Mouse (Mus musculus): Measurements from ENCODE around the gene Krtap19-3. TPM values are rescaled to one million over a fixed set of nuclear protein-coding genes. Genes with fewer than 3 reads are reported as not detected.

The Krtap19-3 gene
- polyA plus RNA-seq (2014; fragmentation: Illumina TruSeq; extraction: RNeasy Lipid Tissue Mini Kit (QIAGEN cat#74804); ENCODE audit: low read depth, low replicate concordance), result not detected

DNA sequence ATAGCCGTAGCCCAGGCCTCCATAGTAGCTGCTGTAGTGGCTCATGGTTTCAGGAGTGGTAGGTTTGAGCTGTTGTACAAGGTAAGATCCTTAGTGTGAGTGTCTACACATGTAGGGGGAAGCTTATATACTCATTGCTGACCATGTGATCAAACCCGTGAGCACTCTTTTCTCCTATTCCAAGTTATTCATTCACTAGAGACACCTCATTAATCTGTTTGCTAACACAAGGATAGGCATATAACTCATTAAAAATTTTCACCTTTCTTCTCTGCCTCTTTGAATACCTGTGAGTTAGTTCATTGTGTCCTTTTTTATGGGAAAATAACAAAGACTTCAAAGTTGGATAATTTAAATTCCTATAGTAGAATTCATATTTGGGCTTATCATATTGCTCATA lies at the start of gene Krtap19-3:
Gene Krtap19-3 (minus strand): TSS at position 101 of the 400 bp plus-strand sequence.

DNA sequence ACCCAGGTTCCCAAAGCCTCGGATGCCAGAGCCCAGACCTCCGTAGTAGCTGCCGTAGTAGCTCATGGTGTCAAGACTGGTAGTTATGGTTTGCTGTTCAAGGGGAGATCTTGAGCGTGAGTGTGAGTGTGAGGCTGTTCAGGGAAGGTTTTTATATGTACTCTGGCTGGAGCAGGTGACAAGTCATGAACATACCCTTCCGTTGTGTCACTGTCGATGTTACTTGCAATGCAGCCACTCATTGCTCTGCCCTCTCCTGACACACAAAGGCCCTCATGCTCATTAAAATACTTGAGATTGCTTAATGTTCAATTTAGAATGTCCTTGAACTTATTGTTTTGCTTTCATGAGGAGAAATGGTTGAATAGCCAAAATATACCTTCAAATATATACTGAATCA lies 18.5 kb upstream of the Krtap19-3 start, which contains the start of gene Krtap19-5:
Gene Krtap19-5 (minus strand): TSS at position 101 of the 400 bp plus-strand sequence.

DNA sequence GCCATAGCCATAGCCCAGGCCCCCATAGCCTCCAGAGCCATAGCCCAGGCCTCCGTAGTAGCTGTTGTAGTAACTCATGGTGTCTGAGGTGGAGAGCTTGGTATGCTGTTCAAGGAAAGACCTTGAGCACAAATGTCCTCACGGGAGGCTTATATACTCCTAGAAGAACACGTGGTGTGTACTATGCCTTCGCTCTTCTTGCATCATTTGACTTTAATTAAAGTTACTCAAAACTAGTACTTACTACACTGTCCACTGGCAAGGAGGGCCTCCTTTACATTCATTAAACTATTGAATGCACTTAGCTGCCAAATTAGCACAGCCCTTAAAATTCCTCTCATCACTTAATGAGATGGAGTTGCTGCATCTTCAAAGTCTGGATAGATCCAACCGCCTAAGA lies 7.2 kb upstream of the Krtap19-3 start, which contains the start of gene Krtap19-4:
Gene Krtap19-4 (minus strand): TSS at position 101 of the 400 bp plus-strand sequence.

DNA sequence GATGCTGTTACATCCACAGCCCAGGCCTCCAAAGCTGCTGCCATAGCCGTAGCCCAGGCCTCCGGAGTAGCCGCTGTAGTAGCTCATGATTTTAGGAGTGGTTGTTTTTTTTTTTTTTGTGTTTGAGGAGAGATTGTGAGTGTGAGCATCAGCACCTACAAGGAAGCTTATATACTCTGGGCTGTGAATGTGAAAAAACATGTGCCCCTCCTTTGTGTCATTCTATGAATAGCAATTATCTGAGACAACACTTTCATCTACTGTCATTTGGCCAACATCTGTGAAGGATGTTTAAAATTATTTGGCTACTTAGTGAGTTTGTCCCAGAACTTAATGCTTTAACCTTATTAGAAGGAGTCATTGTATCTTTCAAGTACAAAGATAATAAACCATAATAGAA lies 3.7 kb downstream of the Krtap19-3 start, which contains the start of gene Krtap19-2:
Gene Krtap19-2 (minus strand): TSS at position 101 of the 400 bp plus-strand sequence.

DNA sequence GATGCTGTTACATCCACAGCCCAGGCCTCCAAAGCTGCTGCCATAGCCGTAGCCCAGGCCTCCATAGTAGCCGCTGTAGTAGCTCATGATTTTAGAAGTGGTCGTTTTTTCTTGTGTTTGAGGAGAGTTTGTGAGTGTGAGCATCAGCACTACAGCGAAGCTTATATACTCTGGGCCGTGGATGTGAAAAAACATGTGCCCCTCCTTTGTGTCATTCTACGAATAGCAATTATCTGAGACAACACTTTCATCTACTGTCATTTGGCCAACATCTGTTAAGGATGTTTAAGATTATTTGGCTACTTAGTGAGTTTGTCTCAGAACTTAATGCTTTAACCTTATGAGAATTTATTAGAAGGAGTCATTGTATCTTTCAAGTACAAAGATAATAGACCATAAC lies 8.5 kb downstream of the Krtap19-3 start, which contains the start of gene Krtap19-1:
Gene Krtap19-1 (minus strand): TSS at position 101 of the 400 bp plus-strand sequence.

Other genes starting within 250 kb of the Krtap19-3 start
- gene Krtap26-1, start 230.2 kb downstream of the Krtap19-3 start, polyA plus RNA-seq (2014; fragmentation: Illumina TruSeq; extraction: RNeasy Lipid Tissue Mini Kit (QIAGEN cat#74804); ENCODE audit: low read depth, low replicate concordance), result not detected
- not detected for gene Krtap27-1, start 206.4 kb downstream of the Krtap19-3 start, polyA plus RNA-seq (2014; fragmentation: Illumina TruSeq; extraction: RNeasy Lipid Tissue Mini Kit (QIAGEN cat#74804); ENCODE audit: low read depth, low replicate concordance)
- not detected for gene 2310061N02Rik, start 170.1 kb downstream of the Krtap19-3 start, polyA plus RNA-seq (2014; fragmentation: Illumina TruSeq; extraction: RNeasy Lipid Tissue Mini Kit (QIAGEN cat#74804); ENCODE audit: low read depth, low replicate concordance)
- not detected for gene Krtap13-1, start 149.2 kb downstream of the Krtap19-3 start, polyA plus RNA-seq (2014; fragmentation: Illumina TruSeq; extraction: RNeasy Lipid Tissue Mini Kit (QIAGEN cat#74804); ENCODE audit: low read depth, low replicate concordance)
- not detected for gene Krtap13, start 126.4 kb downstream of the Krtap19-3 start, polyA plus RNA-seq (2014; fragmentation: Illumina TruSeq; extraction: RNeasy Lipid Tissue Mini Kit (QIAGEN cat#74804); ENCODE audit: low read depth, low replicate concordance)
- not detected for gene 2310034C09Rik, start 119.2 kb downstream of the Krtap19-3 start, polyA plus RNA-seq (2014; fragmentation: Illumina TruSeq; extraction: RNeasy Lipid Tissue Mini Kit (QIAGEN cat#74804); ENCODE audit: low read depth, low replicate concordance)
- gene 2310057N15Rik, start 103.8 kb downstream of the Krtap19-3 start, polyA plus RNA-seq (2014; fragmentation: Illumina TruSeq; extraction: RNeasy Lipid Tissue Mini Kit (QIAGEN cat#74804); ENCODE audit: low read depth, low replicate concordance), result not detected
- not detected for gene Gm5965, start 100.1 kb downstream of the Krtap19-3 start, polyA plus RNA-seq (2014; fragmentation: Illumina TruSeq; extraction: RNeasy Lipid Tissue Mini Kit (QIAGEN cat#74804); ENCODE audit: low read depth, low replicate concordance)
- gene Gm20741, start 65.8 kb downstream of the Krtap19-3 start, polyA plus RNA-seq (2014; fragmentation: Illumina TruSeq; extraction: RNeasy Lipid Tissue Mini Kit (QIAGEN cat#74804); ENCODE audit: low read depth, low replicate concordance), result not detected
- not detected for gene Krtap15, start 57.8 kb downstream of the Krtap19-3 start, polyA plus RNA-seq (2014; fragmentation: Illumina TruSeq; extraction: RNeasy Lipid Tissue Mini Kit (QIAGEN cat#74804); ENCODE audit: low read depth, low replicate concordance)
- gene Krtap14, start 51.9 kb downstream of the Krtap19-3 start, polyA plus RNA-seq (2014; fragmentation: Illumina TruSeq; extraction: RNeasy Lipid Tissue Mini Kit (QIAGEN cat#74804); ENCODE audit: low read depth, low replicate concordance), result not detected
- not detected for gene Krtap19-1, start 8.6 kb downstream of the Krtap19-3 start, polyA plus RNA-seq (2014; fragmentation: Illumina TruSeq; extraction: RNeasy Lipid Tissue Mini Kit (QIAGEN cat#74804); ENCODE audit: low read depth, low replicate concordance)
- not detected for gene Krtap19-2, start 3.8 kb downstream of the Krtap19-3 start, polyA plus RNA-seq (2014; fragmentation: Illumina TruSeq; extraction: RNeasy Lipid Tissue Mini Kit (QIAGEN cat#74804); ENCODE audit: low read depth, low replicate concordance)
- not detected for gene Krtap19-4, start 7.1 kb upstream of the Krtap19-3 start, polyA plus RNA-seq (2014; fragmentation: Illumina TruSeq; extraction: RNeasy Lipid Tissue Mini Kit (QIAGEN cat#74804); ENCODE audit: low read depth, low replicate concordance)
- not detected for gene Krtap19-5, start 18.4 kb upstream of the Krtap19-3 start, polyA plus RNA-seq (2014; fragmentation: Illumina TruSeq; extraction: RNeasy Lipid Tissue Mini Kit (QIAGEN cat#74804); ENCODE audit: low read depth, low replicate concordance)
- not detected for gene Krtap19-9b, start 54.2 kb upstream of the Krtap19-3 start, polyA plus RNA-seq (2014; fragmentation: Illumina TruSeq; extraction: RNeasy Lipid Tissue Mini Kit (QIAGEN cat#74804); ENCODE audit: low read depth, low replicate concordance)
- not detected for gene Krtap16-3, start 84.8 kb upstream of the Krtap19-3 start, polyA plus RNA-seq (2014; fragmentation: Illumina TruSeq; extraction: RNeasy Lipid Tissue Mini Kit (QIAGEN cat#74804); ENCODE audit: low read depth, low replicate concordance)
- gene Krtap22-2, start 132.7 kb upstream of the Krtap19-3 start, polyA plus RNA-seq (2014; fragmentation: Illumina TruSeq; extraction: RNeasy Lipid Tissue Mini Kit (QIAGEN cat#74804); ENCODE audit: low read depth, low replicate concordance), result not detected
- gene Gm10229, start 137.2 kb upstream of the Krtap19-3 start, polyA plus RNA-seq (2014; fragmentation: Illumina TruSeq; extraction: RNeasy Lipid Tissue Mini Kit (QIAGEN cat#74804); ENCODE audit: low read depth, low replicate concordance), result not detected
- not detected for gene Krtap6-1, start 153.7 kb upstream of the Krtap19-3 start, polyA plus RNA-seq (2014; fragmentation: Illumina TruSeq; extraction: RNeasy Lipid Tissue Mini Kit (QIAGEN cat#74804); ENCODE audit: low read depth, low replicate concordance)
- gene Gm10228, start 163.4 kb upstream of the Krtap19-3 start, polyA plus RNA-seq (2014; fragmentation: Illumina TruSeq; extraction: RNeasy Lipid Tissue Mini Kit (QIAGEN cat#74804); ENCODE audit: low read depth, low replicate concordance), result not detected
- gene Krtap6-5, start 169.8 kb upstream of the Krtap19-3 start, polyA plus RNA-seq (2014; fragmentation: Illumina TruSeq; extraction: RNeasy Lipid Tissue Mini Kit (QIAGEN cat#74804); ENCODE audit: low read depth, low replicate concordance), result not detected
- not detected for gene 1110025L11Rik, start 186.0 kb upstream of the Krtap19-3 start, polyA plus RNA-seq (2014; fragmentation: Illumina TruSeq; extraction: RNeasy Lipid Tissue Mini Kit (QIAGEN cat#74804); ENCODE audit: low read depth, low replicate concordance)
- gene Krtap6-3, start 206.0 kb upstream of the Krtap19-3 start, polyA plus RNA-seq (2014; fragmentation: Illumina TruSeq; extraction: RNeasy Lipid Tissue Mini Kit (QIAGEN cat#74804); ENCODE audit: low read depth, low replicate concordance), result not detected